Mouse (Mus musculus): ENCODE data around the gene Adh7.

Gene Adh7

GRCm38 (mm10) chr3:138224363-138224954, 6.9 kb downstream of the Adh7 start:
- no peak for DNase-seq

GRCm38 (mm10) chr3:138225331-138225730, 7.8 kb downstream of the Adh7 start:
- DNase-seq: no peak

DNA sequence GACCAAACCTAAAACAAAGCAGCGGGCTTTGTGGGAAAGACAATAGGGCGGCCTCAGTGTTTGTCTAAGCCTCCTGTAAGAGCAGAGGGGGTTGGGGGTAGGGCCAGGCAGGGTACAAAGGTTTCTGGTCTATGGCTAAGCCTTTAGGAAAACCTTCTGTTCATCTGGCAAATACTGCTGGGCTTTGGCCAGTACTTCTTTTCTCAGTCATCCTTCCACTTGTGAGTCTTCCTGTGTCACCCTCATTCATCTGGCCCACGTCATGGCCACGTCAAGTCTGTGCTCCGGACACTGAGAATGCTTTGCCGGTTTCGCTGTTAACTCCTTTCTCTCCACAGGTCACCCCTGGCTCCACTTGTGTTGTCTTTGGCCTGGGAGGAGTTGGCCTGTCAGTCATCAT, 8.3 kb downstream of the Adh7 start:
- no peak for DNase-seq

- DNase-seq: no peak
These were observed 8.9 kb downstream of the Adh7 start for GRCm38 (mm10) chr3:138226476-138226875.

GRCm38 (mm10) chr3:138227082-138227481, 9.5 kb downstream of the Adh7 start:
- DNase-seq: no peak

- DNase-seq: no peak
These were observed 10.2 kb downstream of the Adh7 start for GRCm38 (mm10) chr3:138227782-138228181.

DNA sequence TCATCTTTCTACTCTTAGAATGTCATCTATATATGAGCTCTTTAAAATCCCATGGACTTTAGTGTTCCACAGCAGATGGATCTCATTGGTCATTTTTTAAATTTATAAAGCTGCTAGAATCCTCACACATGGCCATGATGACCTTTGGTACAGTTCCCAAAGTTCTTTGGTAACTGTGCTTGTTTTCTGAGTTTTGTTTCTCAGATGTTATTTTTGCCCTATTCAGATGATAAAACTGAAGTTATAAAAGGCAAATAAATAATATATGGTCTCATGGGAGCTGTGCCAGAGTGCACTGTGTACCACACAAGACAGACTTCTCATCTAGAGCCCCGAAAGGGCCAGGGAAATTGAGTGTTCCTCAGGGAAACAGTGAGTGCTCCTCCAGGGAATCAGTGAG, 11.9 kb downstream of the Adh7 start:
- no peak for DNase-seq

- DNase-seq: no peak
These were observed 12.7 kb downstream of the Adh7 start for GRCm38 (mm10) chr3:138230266-138230665.

GRCm38 (mm10) chr3:138231531-138231930, 14.0 kb downstream of the Adh7 start:
- DNase-seq: no peak

DNA sequence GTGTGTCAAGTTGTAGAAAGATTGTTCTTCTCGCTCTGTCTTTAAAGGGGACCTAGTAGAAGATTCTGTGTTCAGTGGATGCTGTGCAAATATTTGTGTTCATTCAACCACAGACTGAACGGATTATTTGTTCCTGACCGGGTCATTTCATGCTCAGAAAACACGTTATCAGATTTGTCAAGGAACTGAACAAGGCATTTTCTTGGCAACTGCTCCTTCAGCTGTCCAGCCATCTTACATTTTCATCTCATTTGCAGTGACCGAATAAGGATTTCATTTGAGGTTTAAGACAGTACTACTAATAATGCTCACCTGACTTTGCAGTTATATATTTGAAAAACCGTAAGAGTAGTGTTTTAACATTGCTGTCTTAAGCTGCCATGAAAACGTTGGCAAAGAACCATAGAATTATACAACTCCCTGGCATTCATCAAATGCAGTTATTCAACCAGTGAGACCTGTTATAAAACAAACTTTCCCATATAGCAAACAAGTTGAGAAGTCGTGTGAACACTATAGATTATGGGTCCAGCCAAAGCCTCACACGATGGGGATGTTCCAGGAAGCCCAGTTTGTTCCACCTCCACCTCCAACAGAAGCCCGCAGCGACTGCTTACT, 19.1 kb downstream of the Adh7 start:
- no peak for DNase-seq

- no peak for DNase-seq
These were observed 20.5 kb downstream of the Adh7 start for GRCm38 (mm10) chr3:138238046-138238445.

GRCm38 (mm10) chr3:138239461-138239860, 21.9 kb downstream of the Adh7 start:
- no peak for DNase-seq

GRCm38 (mm10) chr3:138240411-138240810, 22.9 kb downstream of the Adh7 start:
- DNase-seq: no peak

GRCm38 (mm10) chr3:138240942-138241341, 23.4 kb downstream of the Adh7 start:
- DNase-seq: no peak

GRCm38 (mm10) chr3:138241371-138241770, 23.8 kb downstream of the Adh7 start:
- DNase-seq: no peak

DNA sequence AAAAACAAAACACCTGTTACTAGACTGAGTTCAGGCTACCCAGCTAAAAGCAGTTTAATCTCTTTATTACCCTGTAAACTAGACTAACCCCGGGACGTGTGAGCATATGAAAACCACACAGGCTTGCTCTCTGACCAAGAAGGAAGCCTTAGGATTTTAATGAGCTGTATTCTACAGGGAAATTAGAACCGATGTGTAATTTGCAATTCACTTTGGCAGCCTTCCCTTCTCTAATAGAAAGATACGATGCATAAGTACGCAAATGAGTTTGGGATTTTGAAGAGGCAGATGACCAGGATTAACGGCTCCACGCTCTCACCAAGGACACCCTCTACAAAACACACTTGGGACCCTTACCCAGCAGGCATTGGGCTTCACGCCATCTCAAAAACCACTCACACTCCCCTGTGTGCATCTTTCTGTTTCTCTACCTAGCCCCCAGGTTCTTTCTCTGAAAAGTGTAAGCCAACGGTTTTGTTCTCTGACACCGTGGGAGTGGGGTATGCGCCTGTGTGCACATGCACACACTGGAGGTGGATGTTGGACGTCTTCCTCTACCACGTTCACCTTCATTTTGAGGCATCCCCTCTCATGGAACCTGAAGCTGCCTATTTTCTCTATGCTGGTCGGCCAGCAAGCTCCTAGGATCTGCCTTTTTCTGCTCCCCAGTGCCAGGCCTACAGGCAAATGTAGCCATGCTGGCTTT, 24.6 kb downstream of the Adh7 start:
- no peak for DNase-seq

- DNase-seq: no peak
These were observed 25.4 kb downstream of the Adh7 start for GRCm38 (mm10) chr3:138242933-138243332.

GRCm38 (mm10) chr3:138244338-138244874, 26.8 kb downstream of the Adh7 start:
- DNase-seq: no peak

DNA sequence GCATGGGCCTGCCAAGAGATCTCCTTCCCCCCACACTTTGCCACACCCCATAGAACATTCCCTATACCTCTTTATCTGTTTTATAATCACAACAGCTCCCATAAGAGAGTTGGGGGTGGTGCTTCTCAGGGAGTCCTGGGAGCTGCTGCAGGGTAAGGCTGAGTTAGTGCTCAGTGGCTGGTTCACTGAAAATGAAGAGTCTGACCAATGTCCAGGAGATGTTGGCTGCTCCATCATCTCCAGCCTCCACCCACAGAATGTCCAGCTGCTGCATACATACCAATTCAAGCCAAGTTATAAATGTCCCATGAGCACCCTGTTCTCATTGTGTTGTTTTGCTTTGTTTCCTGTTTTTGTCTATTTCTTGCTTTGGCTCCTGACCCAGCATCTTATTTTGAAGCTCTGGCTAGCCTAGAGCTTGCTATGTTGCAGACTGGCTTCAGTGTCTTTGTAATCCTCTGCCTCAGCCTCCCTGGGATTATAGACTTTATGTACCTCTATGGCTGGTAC, 29.0 kb downstream of the Adh7 start:
- DNase-seq: no peak

DNA sequence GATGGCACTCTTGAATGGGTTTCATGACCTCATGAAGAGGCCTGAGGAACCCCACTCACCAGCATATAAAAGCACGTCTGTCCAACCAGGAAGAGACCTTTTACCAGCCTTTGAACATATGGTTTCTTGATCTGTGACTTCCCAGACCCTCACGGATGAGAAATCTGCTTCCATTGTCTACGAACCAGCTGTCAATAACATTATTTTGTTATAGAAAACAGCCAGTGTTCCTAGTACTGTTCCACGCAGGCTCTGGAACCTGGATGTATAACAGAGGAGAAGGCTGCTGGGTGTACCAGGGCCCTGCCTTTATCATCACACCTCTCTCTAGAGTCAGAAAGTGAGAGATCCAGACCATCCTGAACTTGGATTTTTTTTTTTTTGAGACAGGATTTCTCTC, 29.7 kb downstream of the Adh7 start:
- no peak for DNase-seq

DNA sequence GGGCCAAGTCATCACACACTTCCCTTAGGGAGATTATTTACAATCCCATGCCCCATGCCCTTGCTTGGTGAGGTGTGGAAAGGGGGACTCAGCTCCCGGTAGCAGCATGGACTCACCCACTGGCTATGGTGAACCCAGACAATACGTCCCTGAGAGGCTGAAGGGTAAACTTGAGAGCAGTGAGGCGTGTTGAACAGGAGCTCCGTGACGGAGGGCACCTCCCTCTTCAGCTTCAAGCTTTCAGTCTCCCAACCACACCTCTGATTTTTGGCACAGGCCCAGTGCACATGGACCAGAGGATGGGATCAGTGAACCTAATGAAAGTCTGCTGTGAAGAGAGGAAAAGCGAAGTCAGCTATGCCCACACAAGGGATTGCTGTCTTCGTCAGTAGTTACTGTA, 30.5 kb downstream of the Adh7 start:
- no peak for DNase-seq

DNA sequence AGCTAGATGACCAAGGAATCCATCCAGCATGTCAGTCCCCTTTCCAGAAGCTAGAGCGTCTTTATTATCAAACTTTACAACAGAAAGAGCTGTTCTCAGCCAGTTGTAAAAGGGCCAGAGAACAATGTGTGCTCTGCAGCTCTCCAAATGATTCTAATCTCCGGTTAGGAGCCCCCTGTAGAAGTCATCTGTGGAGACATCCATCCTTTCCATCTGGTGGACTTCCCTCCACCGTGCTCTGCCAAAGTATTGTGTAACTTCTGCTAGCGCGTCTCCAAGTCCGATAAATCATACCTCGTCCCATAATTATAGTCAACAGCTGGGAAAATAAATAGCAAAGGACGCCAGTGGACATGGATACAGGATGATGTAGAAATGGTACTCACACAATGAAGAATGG, 31.2 kb downstream of the Adh7 start:
- DNase-seq: no peak

DNA sequence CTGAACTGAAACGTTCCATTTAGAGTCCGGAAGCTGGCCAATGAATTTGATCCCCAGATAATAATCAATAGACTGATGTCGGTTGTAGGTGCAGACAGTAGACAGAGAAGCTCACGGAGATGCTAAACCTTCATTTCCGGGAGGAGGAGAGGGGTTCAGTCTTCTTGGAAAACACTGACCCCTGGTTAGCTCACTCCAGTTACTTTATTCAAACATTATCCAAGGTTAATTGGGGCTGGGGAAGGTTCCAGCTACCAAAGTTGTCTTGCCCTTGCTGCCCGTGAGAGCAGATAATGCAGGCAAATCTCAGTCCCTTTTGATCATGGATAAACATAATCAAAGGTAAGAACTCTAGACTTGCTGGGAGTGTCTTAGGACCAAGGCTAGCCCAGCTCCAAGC, 33.6 kb downstream of the Adh7 start:
- no peak for DNase-seq

- DNase-seq: no peak
These were observed 36.6 kb downstream of the Adh7 start for GRCm38 (mm10) chr3:138254205-138254604.
